Mouse (Mus musculus) MEL (cell line): ENCODE measurements around the gene Enc1. TPM values are rescaled to one million over a fixed set of nuclear protein-coding genes. Genes with fewer than 3 reads are reported as not detected.

Experiments
- DNase-seq: peaks from one replicate; pipeline ENCODE4 v3.0.0; 2011; ENCODE audit warnings: low read depth, low spot score
- H3K27ac ChIP-seq: 2 replicates; pipeline ENCODE4 v1.5.1; 2012; ENCODE audit warnings: low read depth, mild to moderate bottlenecking, control low read depth, low read length, moderate library complexity; ENCODE audit not compliant: control insufficient read depth
- H3K27me3 ChIP-seq, 2 experiments: fragments of 150-350 bp in 1 of 2; sonication (generic) in 1 of 2; 2 replicates each; pipeline ENCODE4 v1.6.1; 2012; ENCODE audit warnings: low read length in 2 of 2, mild to moderate bottlenecking in 2 of 2, improper control_type of control experiment in 1 of 2, moderate library complexity in 1 of 2; ENCODE audit not compliant: insufficient read depth in 2 of 2, control insufficient read depth in 1 of 2
- H3K36me3 ChIP-seq, 2 experiments: 2 replicates each; pipeline ENCODE4 v1.6.1; 2012 to 2014; ENCODE audit warnings: low read length in 2 of 2, improper control_type of control experiment in 1 of 2, inconsistent platforms in 1 of 2, mild to moderate bottlenecking in 1 of 2; ENCODE audit not compliant: insufficient read depth in 2 of 2, control insufficient read depth in 1 of 2
- H3K4me1 ChIP-seq, 2 experiments: fragments of 150-350 bp in 1 of 2; sonication (generic) in 1 of 2; 2 replicates each; pipeline ENCODE4 v1.6.1; 2012; ENCODE audit warnings: low read length in 2 of 2, improper control_type of control experiment in 1 of 2, mild to moderate bottlenecking in 1 of 2; ENCODE audit not compliant: insufficient read depth in 2 of 2, control insufficient read depth in 1 of 2
- H3K4me3 ChIP-seq, 2 experiments: fragments of 150-350 bp in 1 of 2; sonication (generic) in 1 of 2; 2 replicates each; pipeline ENCODE4 v1.5.1; 2012; ENCODE audit warnings: low read depth in 2 of 2, low read length in 2 of 2, mild to moderate bottlenecking in 2 of 2, moderate library complexity in 2 of 2, control low read depth in 1 of 2, improper control_type of control experiment in 1 of 2; ENCODE audit not compliant: control insufficient read depth in 1 of 2, insufficient read depth in 1 of 2
- H3K79me2 ChIP-seq: 2 replicates; pipeline ENCODE4 v1.6.1; 2012; ENCODE audit warnings: mild to moderate bottlenecking, low read length, moderate library complexity; ENCODE audit not compliant: control insufficient read depth, poor library complexity, insufficient read depth
- H3K9ac ChIP-seq: 2 replicates; pipeline ENCODE4 v1.6.1; 2012; ENCODE audit warnings: low read depth, mild to moderate bottlenecking, control low read depth, low read length, moderate library complexity; ENCODE audit not compliant: control insufficient read depth, poor library complexity, severe bottlenecking
- H3K9me3 ChIP-seq: fragments of 150-350 bp; sonication (generic); replicated peaks from 2 replicates; pipeline ENCODE4 v1.6.1; 2012; ENCODE audit warnings: mild to moderate bottlenecking, low read length, improper control_type of control experiment, moderate library complexity; ENCODE audit not compliant: insufficient read depth
- BHLHE40 ChIP-seq: IDR thresholded peaks from 2 replicates; pipeline ENCODE4 v1.6.1; 2012; ENCODE audit warnings: low read depth, mild to moderate bottlenecking, inconsistent platforms, low read length, improper control_type of control experiment, borderline replicate concordance
- CTCF ChIP-seq, 3 experiments: IDR thresholded peaks in 2 of 3; conservative IDR thresholded peaks in 1 of 3; 2 replicates each; pipeline ENCODE4 v1.5.1; 2011 to 2012; ENCODE audit warnings: low read length in 3 of 3, low read depth in 2 of 3, mild to moderate bottlenecking in 2 of 3, improper control_type of control experiment in 1 of 3, inconsistent platforms in 1 of 3, mixed read lengths in 1 of 3, moderate library complexity in 1 of 3; ENCODE audit not compliant: control insufficient read depth in 1 of 3, insufficient read depth in 1 of 3, poor library complexity in 1 of 3, severe bottlenecking in 1 of 3
- E2F4 ChIP-seq: IDR thresholded peaks from 2 replicates; pipeline ENCODE4 v1.6.1; 2011; ENCODE audit warnings: low read depth, low read length, improper control_type of control experiment, borderline replicate concordance
- EP300 ChIP-seq, 2 experiments: IDR thresholded peaks; 2 replicates each; pipeline ENCODE4 v1.6.1; 2011; ENCODE audit warnings: improper control_type of control experiment in 2 of 2, low read length in 2 of 2, low read depth in 1 of 2, mild to moderate bottlenecking in 1 of 2
- ETS1 ChIP-seq: IDR thresholded peaks from 2 replicates; pipeline ENCODE4 v1.6.1; 2012; ENCODE audit warnings: low read depth, mild to moderate bottlenecking, inconsistent platforms, low read length, improper control_type of control experiment, moderate library complexity
- GATA1 ChIP-seq: IDR thresholded peaks from 2 replicates; pipeline ENCODE4 v1.6.1; 2011; ENCODE audit warnings: low read depth, low read length, improper control_type of control experiment
- HCFC1 ChIP-seq: IDR thresholded peaks from 2 replicates; pipeline ENCODE4 v1.6.1; 2012; ENCODE audit warnings: low read depth, mild to moderate bottlenecking, inconsistent platforms, low read length, improper control_type of control experiment, moderate library complexity
- JUND ChIP-seq: IDR thresholded peaks from 2 replicates; pipeline ENCODE4 v1.6.1; 2011; ENCODE audit warnings: low read depth, mild to moderate bottlenecking, improper control_type of control experiment, low read length
- KAT2A ChIP-seq: conservative IDR thresholded peaks from 2 replicates; pipeline ENCODE4 v1.6.1; 2012; ENCODE audit warnings: low read depth, low read length, improper control_type of control experiment, inconsistent platforms
- MAFK ChIP-seq: IDR thresholded peaks from 2 replicates; pipeline ENCODE4 v1.6.1; 2011; ENCODE audit warnings: low read depth, mild to moderate bottlenecking, low read length, improper control_type of control experiment, borderline replicate concordance
- MAX ChIP-seq: IDR thresholded peaks from 2 replicates; pipeline ENCODE4 v1.6.1; 2011; ENCODE audit warnings: low read length, improper control_type of control experiment
- MAZ ChIP-seq: IDR thresholded peaks from 2 replicates; pipeline ENCODE4 v1.6.1; 2012; ENCODE audit warnings: low read depth, mild to moderate bottlenecking, inconsistent platforms, low read length, improper control_type of control experiment
- MYB ChIP-seq: IDR thresholded peaks from 2 replicates; pipeline ENCODE4 v1.6.1; 2011; ENCODE audit warnings: mild to moderate bottlenecking, low read depth, low read length, improper control_type of control experiment
- NELFE ChIP-seq: IDR thresholded peaks from 2 replicates; pipeline ENCODE4 v1.6.1; 2011; ENCODE audit warnings: low read depth, low read length, improper control_type of control experiment
- POLR2AphosphoS2 ChIP-seq: IDR thresholded peaks from 2 replicates; pipeline ENCODE4 v1.6.1; 2011; ENCODE audit warnings: low read length, improper control_type of control experiment
- POLR2AphosphoS5 ChIP-seq: IDR thresholded peaks from 2 replicates; pipeline ENCODE4 v1.6.1; 2012; ENCODE audit warnings: low read depth, borderline replicate concordance, mild to moderate bottlenecking, inconsistent platforms, low read length, moderate library complexity, mixed read lengths
- RCOR1 ChIP-seq: IDR thresholded peaks from 2 replicates; pipeline ENCODE4 v1.6.1; 2012; ENCODE audit warnings: low read depth, mild to moderate bottlenecking, inconsistent platforms, low read length, improper control_type of control experiment
- SIN3A ChIP-seq: IDR thresholded peaks from 2 replicates; pipeline ENCODE4 v1.6.1; 2012; ENCODE audit warnings: low read length, improper control_type of control experiment, inconsistent platforms
- SMC3 ChIP-seq: IDR thresholded peaks from 2 replicates; pipeline ENCODE4 v1.6.1; 2011; ENCODE audit warnings: low read depth, low read length, improper control_type of control experiment
- TAL1 ChIP-seq: IDR thresholded peaks from 2 replicates; pipeline ENCODE4 v1.6.1; 2012; ENCODE audit warnings: mild to moderate bottlenecking, inconsistent platforms, low read length, moderate library complexity, mixed read lengths
- TBP ChIP-seq: IDR thresholded peaks from 2 replicates; pipeline ENCODE4 v1.8.0; 2011; ENCODE audit warnings: low read depth, low read length, improper control_type of control experiment
- TCF12 ChIP-seq: IDR thresholded peaks from 2 replicates; pipeline ENCODE4 v1.6.1; 2014; ENCODE audit warnings: low read depth, mild to moderate bottlenecking, inconsistent platforms, low read length, improper control_type of control experiment, moderate library complexity
- UBTF ChIP-seq: IDR thresholded peaks from 2 replicates; pipeline ENCODE4 v1.6.1; 2012; ENCODE audit warnings: low read depth, mild to moderate bottlenecking, inconsistent platforms, low read length, improper control_type of control experiment, moderate library complexity, borderline replicate concordance; ENCODE audit not compliant: insufficient read depth
- USF2 ChIP-seq, 2 experiments: IDR thresholded peaks; 2 replicates each; pipeline ENCODE4 v1.6.1; 2011 to 2012; ENCODE audit warnings: improper control_type of control experiment in 2 of 2, low read length in 2 of 2, borderline replicate concordance in 1 of 2, inconsistent platforms in 1 of 2, low read depth in 1 of 2, mild to moderate bottlenecking in 1 of 2; ENCODE audit not compliant: insufficient read depth in 1 of 2
- ZKSCAN1 ChIP-seq: IDR thresholded peaks from 2 replicates; pipeline ENCODE4 v1.6.1; 2012; ENCODE audit warnings: low read depth, mild to moderate bottlenecking, inconsistent platforms, low read length, improper control_type of control experiment, moderate library complexity
- ZMIZ1 ChIP-seq: IDR thresholded peaks from 2 replicates; pipeline ENCODE4 v1.6.1; 2012; ENCODE audit warnings: low read depth, mild to moderate bottlenecking, inconsistent platforms, low read length, improper control_type of control experiment, moderate library complexity
- ZNF384 ChIP-seq: IDR thresholded peaks from 2 replicates; pipeline ENCODE4 v1.6.1; 2012; ENCODE audit warnings: low read depth, mild to moderate bottlenecking, inconsistent platforms, low read length, improper control_type of control experiment
- polyA plus RNA-seq, 2 experiments: library from polyadenylated mRNA; stranded (reverse) in 1 of 2; unstranded in 1 of 2; fragments of >175 nt in 1 of 2; fragments of >200 nt in 1 of 2; gene quantifications; 2 replicates each; pipeline versions ENCODE4 v1.2.1 to v1.2.4; 2012; ENCODE audit warnings: low replicate concordance in 2 of 2, low read depth in 1 of 2; ENCODE audit not compliant: insufficient read length in 2 of 2, insufficient read depth in 1 of 2, missing spikeins in 1 of 2
- total RNA-seq: library from RNA; depleted of rRNA; stranded (reverse); fragments of 300-350 nt; gene quantifications from 2 replicates; pipeline ENCODE4 v1.2.3, GENCODE M21; 2012

The Enc1 gene
- total and polyA plus RNA-seq, 3 experiments, result not detected

DNA sequence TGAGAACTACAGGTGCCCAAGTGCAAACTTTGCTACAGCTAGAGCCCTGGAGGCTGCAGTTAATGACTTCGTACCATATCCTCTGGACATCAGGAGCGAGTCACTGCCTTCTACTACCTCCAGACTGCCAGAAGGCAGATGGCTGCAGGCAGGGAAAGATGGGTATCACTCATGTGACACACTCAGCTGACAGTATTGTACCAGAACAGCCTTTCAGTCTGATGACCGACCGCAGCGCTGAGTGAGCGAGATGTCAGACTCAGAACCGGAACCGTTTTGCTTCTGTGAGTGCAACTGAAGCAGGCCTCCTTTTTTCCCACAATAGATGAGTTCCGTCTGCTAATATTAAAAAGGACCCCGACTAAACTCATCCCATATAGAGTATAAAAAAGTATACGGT lies 48.3 kb upstream of the Enc1 start:
- TF ChIP-seq TCF12, result no peak
- TF ChIP-seq MYB, result no peak
- no peak for TF ChIP-seq TAL1
- no peak for TF ChIP-seq CTCF (IDR thresholded peaks at IDR 0.05 in 2 of 3, conservative IDR thresholded peaks at IDR 0.05 in 1 of 3; ENCODE audit: control insufficient read depth in 1 of 3, insufficient read depth in 1 of 3, low read depth in 2 of 3, low read length in 3 of 3, poor library complexity in 1 of 3, severe bottlenecking in 1 of 3)
- TF ChIP-seq ZKSCAN1, result no peak
- TF ChIP-seq TBP, result no peak
- TF ChIP-seq ETS1, result no peak
- TF ChIP-seq BHLHE40, result no peak
- TF ChIP-seq GATA1, result no peak
- TF ChIP-seq ZNF384, result no peak
- TF ChIP-seq HCFC1, result no peak
- TF ChIP-seq KAT2A, result no peak
- no peak for TF ChIP-seq E2F4
- no peak for TF ChIP-seq RCOR1
- no peak for TF ChIP-seq EP300 (IDR thresholded peaks at IDR 0.05; ENCODE audit: low read depth in 1 of 2, low read length in 2 of 2)
- TF ChIP-seq ZMIZ1, result no peak
- no peak for TF ChIP-seq NELFE
- no peaks in the 10 kb centered on the region for H3K27me3 ChIP-seq
- H3K4me1 ChIP-seq, result peaks cover 0 to 11% of the 10 kb centered on the region in 2 experiments; a peak in 1 of 4 replicates
- H3K27ac ChIP-seq, result no peak overlapping the region
- no peak overlapping the region for H3K4me3 ChIP-seq
- no peak for DNase-seq
- H3K9me3 ChIP-seq, result no peaks in the 10 kb centered on the region
- H3K36me3 ChIP-seq, result peaks cover 0 to 8% of the 10 kb centered on the region in 2 experiments
- H3K79me2 ChIP-seq, result no peaks in the 10 kb centered on the region
- H3K9ac ChIP-seq, result no peak overlapping the region

DNA sequence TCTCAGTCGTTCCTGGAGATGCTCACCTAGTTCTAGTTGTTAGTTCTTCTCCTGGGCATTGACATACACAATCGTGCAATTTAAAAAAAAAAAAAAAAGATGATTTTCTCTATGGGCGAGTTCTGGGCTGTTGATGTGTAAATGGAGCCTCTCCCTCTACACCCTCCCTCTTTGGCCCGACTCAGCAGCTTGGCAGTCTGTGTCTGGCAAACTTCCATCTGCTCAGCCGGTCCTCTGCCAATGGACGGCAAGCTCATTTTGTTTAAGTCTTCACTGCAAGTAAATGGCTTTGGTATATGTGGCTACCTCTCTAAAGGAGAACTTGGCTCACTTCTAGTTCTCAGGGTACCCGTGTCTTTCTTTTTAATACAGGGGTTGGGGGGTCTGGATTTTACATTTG lies 47.5 kb upstream of the Enc1 start:
- H3K9me3 ChIP-seq, result no peaks in the 10 kb centered on the region
- H3K27ac ChIP-seq, result no peak overlapping the region
- DNase-seq, result no peak
- peaks cover 0 to 5% of the 10 kb centered on the region in 2 experiments; a peak in 1 of 4 replicates for H3K4me1 ChIP-seq
- H3K36me3 ChIP-seq, result peaks cover 0 to under 1% of the 10 kb centered on the region in 2 experiments
- no peak overlapping the region for H3K9ac ChIP-seq
- H3K27me3 ChIP-seq, result no peaks in the 10 kb centered on the region
- TF ChIP-seq JUND, result no peak
- TF ChIP-seq USF2 (IDR thresholded peaks at IDR 0.05; ENCODE audit: borderline replicate concordance in 1 of 2, insufficient read depth in 1 of 2, low read depth in 1 of 2, low read length in 2 of 2), result no peak
- TF ChIP-seq EP300 (IDR thresholded peaks at IDR 0.05; ENCODE audit: low read depth in 1 of 2, low read length in 2 of 2), result no peak
- TF ChIP-seq MYB, result no peak
- TF ChIP-seq HCFC1, result no peak
- TF ChIP-seq BHLHE40, result no peak
- no peak for TF ChIP-seq ZMIZ1
- no peak for TF ChIP-seq NELFE
- TF ChIP-seq ZNF384, result no peak
- no peak for TF ChIP-seq SMC3
- TF ChIP-seq KAT2A, result no peak
- no peak for TF ChIP-seq POLR2AphosphoS5
- TF ChIP-seq GATA1, result no peak
- no peak for TF ChIP-seq MAZ
- TF ChIP-seq MAFK, result no peak
- TF ChIP-seq UBTF, result no peak
- TF ChIP-seq MAX, result no peak
- no peak for TF ChIP-seq TAL1
- no peak for TF ChIP-seq SIN3A
- TF ChIP-seq POLR2AphosphoS2, result no peak
- no peak overlapping the region for H3K4me3 ChIP-seq
- no peaks in the 10 kb centered on the region for H3K79me2 ChIP-seq
